In genomic region chr17:93199218-93199617, GRCm38 (mm10) we compare ENCODE assay signal across 11 mouse cellular contexts. TPM values are rescaled to one million over a fixed set of nuclear protein-coding genes. Genes with fewer than 3 reads are reported as not detected.
DNase-seq lines count a peak whose midpoint lies in the region; ATAC-seq lines count a peak whose summit lies in the region.
"Had no signal": no experiment of that assay in that cellular context is flagged by ENCODE, and none has a peak within 500 bp of the region (broad histone marks: within the 10 kb centered on the region; RNA-seq: fewer than 3 reads in every experiment).

No protein-coding gene starts in this region.

- ATAC-seq in intestine, embryonic 14.5 days (replicated peaks; ENCODE audit: low FRiP score, low TSS enrichment, low read depth): no peak
- ATAC-seq in intestine, embryonic 16.5 days: no peak
- no peak for ATAC-seq in forebrain, embryonic 16.5 days
- no peak for ATAC-seq in midbrain, embryonic 11.5 days (ENCODE audit: low FRiP score)

- H3K4me3 ChIP-seq in intestine, embryonic 14.5 days (ENCODE audit: low read depth, low read length): no peak overlapping the region
- H3K4me3 ChIP-seq in intestine, embryonic 16.5 days (ENCODE audit: low read length): no peak overlapping the region
- peak overlapping the region; percentile 49 for H3K4me3 ChIP-seq in forebrain, embryonic 16.5 days (replicated peaks; ENCODE audit: low read length)
- H3K4me3 ChIP-seq in midbrain, embryonic 11.5 days (ENCODE audit: low read depth, low read length): peak overlapping the region; percentile 24

- H3K27me3 ChIP-seq in intestine, embryonic 14.5 days (replicated peaks; ENCODE audit: control insufficient read depth, insufficient read depth, low read length): peaks cover 78% of the 10 kb centered on the region
- H3K27me3 ChIP-seq in intestine, embryonic 16.5 days (replicated peaks; ENCODE audit: control insufficient read depth, insufficient read depth, low read length): peaks cover 58% of the 10 kb centered on the region
- peaks cover 29% of the 10 kb centered on the region for H3K27me3 ChIP-seq in forebrain, embryonic 16.5 days (replicated peaks; ENCODE audit: control insufficient read depth, insufficient read depth, low read length)
- H3K27me3 ChIP-seq in midbrain, embryonic 11.5 days (ENCODE audit: control insufficient read depth, insufficient read depth, low read length): peaks cover 49% of the 10 kb centered on the region

- intact Hi-C loops in heart, postnatal 14 days (cut with DNase I): no loop called here

- no peaks in the 10 kb centered on the region for H3K36me3 ChIP-seq in intestine, embryonic 14.5 days (ENCODE audit: control insufficient read depth, insufficient read depth, low read length)
- H3K36me3 ChIP-seq in intestine, embryonic 16.5 days (ENCODE audit: control insufficient read depth, insufficient read depth, low read length): no peaks in the 10 kb centered on the region
- H3K36me3 ChIP-seq in forebrain, embryonic 16.5 days (ENCODE audit: control insufficient read depth, insufficient read depth): no peaks in the 10 kb centered on the region
- no peaks in the 10 kb centered on the region for H3K36me3 ChIP-seq in midbrain, embryonic 11.5 days (ENCODE audit: control insufficient read depth, insufficient read depth, low read length)

- H3K9ac ChIP-seq in intestine, embryonic 14.5 days (ENCODE audit: low read length): no peak overlapping the region
- H3K9ac ChIP-seq in intestine, embryonic 16.5 days (ENCODE audit: low read depth, low read length): no peak overlapping the region
- H3K9ac ChIP-seq in forebrain, embryonic 16.5 days (replicated peaks; ENCODE audit: low read depth, low read length): 0 out of 2 replicates have a peak overlapping the region, but pooled peaks have one; percentile 9
- H3K9ac ChIP-seq in midbrain, embryonic 11.5 days (ENCODE audit: low read length): peak overlapping the region; percentile 30; the same call in 1 of the 2 replicates

- H3K4me1 ChIP-seq in intestine, embryonic 14.5 days (replicated peaks; ENCODE audit: control insufficient read depth, insufficient read depth, low read length): peaks cover 5% of the 10 kb centered on the region; the same call in 1 of the 2 replicates
- peaks cover 3% of the 10 kb centered on the region; the same call in 1 of the 2 replicates for H3K4me1 ChIP-seq in intestine, embryonic 16.5 days (ENCODE audit: control insufficient read depth, insufficient read depth, low read length)
- H3K4me1 ChIP-seq in forebrain, embryonic 16.5 days (replicated peaks; ENCODE audit: control insufficient read depth, insufficient read depth, low read length): peaks cover 35% of the 10 kb centered on the region
- H3K4me1 ChIP-seq in midbrain, embryonic 11.5 days (ENCODE audit: control insufficient read depth, insufficient read depth, low read length): peaks cover 12% of the 10 kb centered on the region

- 2% methylated on average over 15 of the region's 15 CpGs for WGBS in intestine, embryonic 14.5 days
- 3% methylated on average over 15 of the region's 15 CpGs for WGBS in intestine, embryonic 16.5 days
- under 1% methylated on average over 15 of the region's 15 CpGs for WGBS in forebrain, embryonic 16.5 days
- WGBS in midbrain, embryonic 11.5 days: 1% methylated on average over 15 of the region's 15 CpGs

- no peaks in the 10 kb centered on the region for H3K9me3 ChIP-seq in intestine, embryonic 14.5 days (ENCODE audit: control insufficient read depth, low read length)
- H3K9me3 ChIP-seq in intestine, embryonic 16.5 days (ENCODE audit: control insufficient read depth, low read length): no peaks in the 10 kb centered on the region
- no peaks in the 10 kb centered on the region for H3K9me3 ChIP-seq in forebrain, embryonic 16.5 days (ENCODE audit: control insufficient read depth, low read length)
- H3K9me3 ChIP-seq in midbrain, embryonic 11.5 days (ENCODE audit: control insufficient read depth, low read length): no peaks in the 10 kb centered on the region

- H3K27ac ChIP-seq in intestine, embryonic 14.5 days (ENCODE audit: low read depth): no peak overlapping the region
- H3K27ac ChIP-seq in intestine, embryonic 16.5 days (ENCODE audit: low read length): no peak overlapping the region
- H3K27ac ChIP-seq in forebrain, embryonic 16.5 days (ENCODE audit: low read length): no peak overlapping the region
- peak overlapping the region; percentile 48; the same call in 1 of the 2 replicates for H3K27ac ChIP-seq in midbrain, embryonic 11.5 days (ENCODE audit: low read depth, low read length)

- peak overlapping the region; percentile 15; the same call in 1 of the 2 replicates for H3K4me2 ChIP-seq in intestine, embryonic 14.5 days (ENCODE audit: low read length)
- H3K4me2 ChIP-seq in intestine, embryonic 16.5 days (ENCODE audit: low read depth, low read length): no peak overlapping the region
- H3K4me2 ChIP-seq in forebrain, embryonic 16.5 days (ENCODE audit: low read length): peak overlapping the region; percentile 78
- H3K4me2 ChIP-seq in midbrain, embryonic 11.5 days: peak overlapping the region; percentile 35

- peak; percentile 50 for DNase-seq in intestine, embryonic 14.5 days (ENCODE audit: low spot score)
- DNase-seq in midbrain, embryonic 11.5 days (ENCODE audit: low spot score, missing footprints): peak; percentile 89
- peak; percentile 38 to 42 for DNase-seq in right cerebral cortex, postnatal 10 days (ENCODE audit: low spot score in 2 of 2)
- DNase-seq in lung, adult 18-20 months: no peak
- DNase-seq in ovary, postnatal 10 days (ENCODE audit: low spot score): no peak
- no peak for DNase-seq in heart, postnatal 14 days
- DNase-seq: heart, postnatal 4 days; lung, adult 2 months had no signal

RNA-seq across cellular contexts. Expression of gene Adcyap1, which starts 0.4 kb away (rescaled TPM):
- 2.4 and 3.2 TPM in 2 replicates for polyA plus RNA-seq in intestine, embryonic 14.5 days (2014; fragmentation: Nextera tagmentation; extraction: Ambion mirVana)
- polyA plus RNA-seq in intestine, embryonic 16.5 days (2015; fragmentation: Nextera tagmentation; extraction: Ambion mirVana): 0.64 and 0.80 TPM in 2 replicates
- 10.2 and 12.3 TPM in 2 replicates for polyA plus RNA-seq in forebrain, embryonic 16.5 days (2015; fragmentation: Nextera tagmentation; extraction: Ambion mirVana)
- 19.1 and 22.4 TPM in 2 replicates for polyA plus RNA-seq in midbrain, embryonic 11.5 days (2014; fragmentation: Nextera tagmentation; extraction: Ambion mirVana)
- not detected for total RNA-seq in heart, postnatal 14 days (2021)
- total RNA-seq: gastrocnemius, adult 8-10 months; heart, postnatal 4 days had no signal
- polyA plus RNA-seq: lung, adult 2 months had no signal

Comparison
In these comparisons a context has a peak if more than half of its experiments do, and no peak if none do; other contexts are left out.
1. DNase-seq: peak in intestine, embryonic 14.5 days (single experiment), midbrain, embryonic 11.5 days (single experiment) and right cerebral cortex, postnatal 10 days (2 of 2); none in lung, adult 18-20 months (0 of 2), ovary, postnatal 10 days (single experiment) and heart, postnatal 14 days (0 of 2).
2. H3K4me3 ChIP-seq: peak in forebrain, embryonic 16.5 days (single experiment) and midbrain, embryonic 11.5 days (single experiment); none in intestine, embryonic 14.5 days (single experiment) and intestine, embryonic 16.5 days (single experiment).
3. H3K9ac ChIP-seq: peak in forebrain, embryonic 16.5 days (single experiment) and midbrain, embryonic 11.5 days (single experiment); none in intestine, embryonic 14.5 days (single experiment) and intestine, embryonic 16.5 days (single experiment).